Mouse (Mus musculus) right cerebral cortex, postnatal 14 days (tissue): ENCODE measurements around the gene Dock4.

Experiments used
- DNase-seq: peaks from one replicate; pipeline ENCODE4 v3.0.0; 2022

Gene Dock4

GRCm38 (mm10) chr12:40512370-40512693, 66.6 kb downstream of the Dock4 start:
- DNase-seq = no peak

GRCm38 (mm10) chr12:40512994-40513393, 67.2 kb downstream of the Dock4 start:
- DNase-seq = no peak

- no peak for DNase-seq
Observed at GRCm38 (mm10) chr12:40514021-40514420, 68.3 kb downstream of the Dock4 start.

- DNase-seq = no peak
Observed at GRCm38 (mm10) chr12:40522468-40522867, 76.7 kb downstream of the Dock4 start.

GRCm38 (mm10) chr12:40523020-40523419, 77.3 kb downstream of the Dock4 start:
- no peak for DNase-seq

GRCm38 (mm10) chr12:40525045-40525444, 79.3 kb downstream of the Dock4 start:
- no peak for DNase-seq

- no peak for DNase-seq
Observed at GRCm38 (mm10) chr12:40535655-40536618, 90.2 kb downstream of the Dock4 start.

- no peak for DNase-seq
Observed at GRCm38 (mm10) chr12:40537826-40538225, 92.1 kb downstream of the Dock4 start.

- DNase-seq = no peak
Observed at GRCm38 (mm10) chr12:40538318-40538717, 92.6 kb downstream of the Dock4 start.

GRCm38 (mm10) chr12:40538780-40539179, 93.0 kb downstream of the Dock4 start:
- no peak for DNase-seq

GRCm38 (mm10) chr12:40544273-40544672, 98.5 kb downstream of the Dock4 start:
- DNase-seq = no peak

- DNase-seq = no peak
Observed at GRCm38 (mm10) chr12:40546827-40547226, 101.1 kb downstream of the Dock4 start.

- no peak for DNase-seq
Observed at GRCm38 (mm10) chr12:40551317-40551716, 105.6 kb downstream of the Dock4 start.

GRCm38 (mm10) chr12:40552201-40552600, 106.4 kb downstream of the Dock4 start:
- DNase-seq = no peak

GRCm38 (mm10) chr12:40553929-40554328, 108.2 kb downstream of the Dock4 start:
- no peak for DNase-seq

GRCm38 (mm10) chr12:40554941-40555511, 109.3 kb downstream of the Dock4 start:
- DNase-seq = no peak

GRCm38 (mm10) chr12:40558600-40558999, 112.8 kb downstream of the Dock4 start:
- DNase-seq = no peak

GRCm38 (mm10) chr12:40559103-40559502, 113.4 kb downstream of the Dock4 start:
- no peak for DNase-seq

- DNase-seq = no peak
Observed at GRCm38 (mm10) chr12:40563703-40564102, 118.0 kb downstream of the Dock4 start.

GRCm38 (mm10) chr12:40564261-40564660, 118.5 kb downstream of the Dock4 start:
- no peak for DNase-seq

GRCm38 (mm10) chr12:40568365-40568885, 122.7 kb downstream of the Dock4 start:
- DNase-seq = no peak

GRCm38 (mm10) chr12:40568971-40569968, 123.5 kb downstream of the Dock4 start:
- no peak for DNase-seq

GRCm38 (mm10) chr12:40570250-40570649, 124.5 kb downstream of the Dock4 start:
- no peak for DNase-seq
